Mouse (Mus musculus) cerebellum, adult 2 months (tissue): ENCODE results near the gene Comt.

Experiments
- CTCF ChIP-seq: fragments of 200-500 bp; IDR thresholded peaks from 2 replicates; pipeline ENCODE4 v1.5.1; 2011; ENCODE audit warnings: low read depth, mild to moderate bottlenecking, control low read depth, low read length, moderate library complexity, borderline replicate concordance; ENCODE audit not compliant: insufficient read depth
- POLR2A ChIP-seq: fragments of 200-500 bp; IDR thresholded peaks from 2 replicates; pipeline ENCODE4 v1.6.1; 2011; ENCODE audit warnings: low read length, control low read depth, borderline replicate concordance; ENCODE audit not compliant: insufficient read depth

- TF ChIP-seq CTCF, result no peak
- TF ChIP-seq POLR2A, result no peak
Observed at GRCm38 (mm10) chr16:18394056-18394455, 32.6 kb downstream of the Comt start.
